Mouse (Mus musculus): ENCODE measurements around the gene Dnajc5.

The Dnajc5 gene

DNA sequence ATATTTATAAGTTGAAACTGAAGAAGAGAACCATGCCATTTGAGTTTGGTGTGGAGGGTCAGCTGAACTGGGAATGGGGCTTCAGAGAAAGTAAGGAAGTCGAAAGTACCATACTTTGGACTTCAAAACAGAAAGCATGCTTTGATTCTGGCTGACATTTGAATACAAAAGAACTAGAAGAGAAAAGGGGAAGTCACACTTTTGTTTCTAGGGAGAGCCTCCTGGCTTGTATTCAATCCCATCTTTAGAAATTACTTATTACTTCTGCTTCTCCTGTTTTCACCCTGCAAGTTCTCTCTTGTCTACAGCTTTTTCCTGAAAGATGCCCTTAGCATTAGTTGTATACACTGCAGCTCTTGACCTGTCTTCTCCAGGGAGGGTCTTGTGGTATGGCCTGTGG, 27.9 kb downstream of the Dnajc5 start:
- no peak for TF ChIP-seq GATA4 (IDR thresholded peaks at IDR 0.05; ENCODE audit: insufficient replicate concordance, low read length)

DNA sequence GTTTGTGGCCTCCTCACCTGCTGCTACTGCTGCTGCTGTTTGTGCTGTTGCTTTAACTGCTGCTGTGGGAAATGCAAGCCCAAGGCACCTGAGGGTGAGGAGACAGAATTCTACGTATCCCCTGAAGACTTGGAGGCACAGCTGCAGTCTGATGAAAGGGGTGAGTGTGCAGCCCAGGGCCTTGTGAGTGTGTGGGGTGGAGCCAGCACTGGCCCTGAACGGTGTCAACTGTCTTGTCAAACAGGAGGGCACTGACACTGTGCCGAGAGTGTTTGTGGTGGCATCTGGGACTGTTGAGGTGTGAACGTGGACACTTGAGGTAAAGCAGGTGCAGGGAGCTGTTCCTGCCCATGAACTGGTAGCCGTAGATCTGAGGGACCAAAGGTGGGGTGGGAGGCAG, 28.4 kb downstream of the Dnajc5 start:
- TF ChIP-seq GATA4 (IDR thresholded peaks at IDR 0.05; ENCODE audit: insufficient replicate concordance, low read length): no peak

DNA sequence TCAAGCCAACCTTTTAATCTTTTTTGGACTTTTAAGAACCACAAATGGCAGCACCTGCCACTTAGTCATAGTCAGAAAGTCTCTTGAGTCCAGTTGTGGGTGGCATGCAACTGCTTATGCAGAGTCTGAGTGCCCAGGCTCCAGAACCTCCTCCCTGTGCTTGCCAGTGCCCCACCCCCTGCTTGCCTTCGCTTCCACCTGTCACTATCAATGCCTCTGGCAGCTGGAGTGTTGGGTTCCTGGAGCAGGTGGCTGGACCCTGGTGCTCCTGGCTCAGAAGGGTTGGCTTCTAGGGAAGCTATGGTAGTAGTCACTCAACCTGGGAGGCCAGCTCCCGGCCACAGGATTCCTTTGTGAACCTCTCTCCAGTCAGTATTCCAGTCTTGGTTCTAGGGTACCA, 29.9 kb downstream of the Dnajc5 start:
- no peak for TF ChIP-seq GATA4 (IDR thresholded peaks at IDR 0.05; ENCODE audit: insufficient replicate concordance, low read length)

DNA sequence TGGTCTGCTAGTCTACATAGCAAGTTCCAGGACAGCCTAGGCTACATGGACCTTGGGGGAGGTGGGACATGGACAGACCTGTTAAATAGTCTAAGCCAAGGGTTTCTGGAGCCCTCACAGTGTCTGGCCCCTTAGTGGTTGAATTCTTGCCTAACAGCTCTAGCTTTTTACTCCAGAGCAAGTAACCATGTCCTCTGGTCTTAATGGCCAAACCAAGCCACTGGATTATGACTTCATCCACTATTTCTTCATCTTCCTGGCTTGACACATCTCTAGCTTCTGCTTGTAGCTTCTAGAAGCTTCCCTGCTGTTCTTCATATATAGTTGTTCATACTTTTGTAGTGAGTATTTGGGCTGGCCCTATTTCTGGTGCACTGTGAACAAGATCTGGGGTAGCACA, 33.5 kb downstream of the Dnajc5 start:
- no peak for TF ChIP-seq GATA4 (IDR thresholded peaks at IDR 0.05; ENCODE audit: insufficient replicate concordance, low read length)

DNA sequence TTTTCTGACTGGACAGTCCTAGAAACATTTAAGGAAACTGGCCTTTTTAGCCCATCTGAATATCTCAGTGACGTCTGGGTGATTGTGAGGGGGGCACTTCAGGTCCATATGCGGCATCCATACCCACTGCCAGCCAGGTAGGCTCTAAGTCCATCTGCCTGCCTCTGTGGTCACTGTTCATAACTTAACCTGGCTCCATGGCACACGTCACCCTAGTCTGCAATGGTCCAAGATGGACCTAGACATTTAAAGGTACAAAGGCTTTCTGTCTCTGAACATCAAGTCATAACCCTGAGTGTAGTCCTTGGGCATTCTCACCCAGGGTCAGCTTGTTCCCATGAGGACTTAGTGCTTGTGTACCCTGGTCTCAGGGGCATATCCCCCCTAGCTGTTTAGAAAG, 47.1 kb downstream of the Dnajc5 start:
- no peak for TF ChIP-seq GATA4 (IDR thresholded peaks at IDR 0.05; ENCODE audit: insufficient replicate concordance, low read length)

DNA sequence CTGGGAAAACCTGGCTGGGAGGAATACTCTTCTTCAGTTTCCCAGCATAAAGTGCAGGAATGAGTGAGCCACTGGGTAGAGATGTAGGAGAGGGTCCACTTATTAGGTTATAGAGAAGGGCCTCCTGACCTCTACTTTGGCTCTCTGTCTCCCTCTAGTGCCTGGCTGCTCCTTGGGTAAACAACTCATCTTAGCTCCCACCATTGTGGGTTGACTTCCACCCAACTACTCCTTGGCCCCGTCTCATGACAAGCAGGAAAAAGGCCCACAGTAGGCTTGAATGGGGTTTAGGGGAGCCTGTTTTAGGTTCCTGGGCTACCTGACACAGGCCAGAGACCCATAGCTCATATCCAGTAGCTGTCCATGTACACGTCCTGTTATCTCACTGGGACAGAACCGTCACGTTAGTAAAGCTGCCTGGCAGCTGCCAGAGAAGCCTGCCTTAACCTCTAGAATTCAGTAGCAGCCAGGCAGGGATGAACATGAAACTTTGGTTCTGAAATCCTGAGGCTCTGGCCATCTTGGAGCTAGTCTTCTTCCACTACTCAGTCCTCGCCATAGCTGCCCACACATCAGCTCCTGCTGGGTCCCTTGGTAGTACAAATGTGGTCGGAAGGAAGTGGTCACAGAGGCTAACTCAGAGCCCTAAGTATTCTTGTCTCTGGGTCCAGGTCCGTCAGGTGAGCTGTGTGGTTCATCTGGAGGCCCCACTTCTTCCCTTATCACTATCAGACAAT, 48.2 kb downstream of the Dnajc5 start:
- no peak for TF ChIP-seq GATA4 (IDR thresholded peaks at IDR 0.05; ENCODE audit: insufficient replicate concordance, low read length)

DNA sequence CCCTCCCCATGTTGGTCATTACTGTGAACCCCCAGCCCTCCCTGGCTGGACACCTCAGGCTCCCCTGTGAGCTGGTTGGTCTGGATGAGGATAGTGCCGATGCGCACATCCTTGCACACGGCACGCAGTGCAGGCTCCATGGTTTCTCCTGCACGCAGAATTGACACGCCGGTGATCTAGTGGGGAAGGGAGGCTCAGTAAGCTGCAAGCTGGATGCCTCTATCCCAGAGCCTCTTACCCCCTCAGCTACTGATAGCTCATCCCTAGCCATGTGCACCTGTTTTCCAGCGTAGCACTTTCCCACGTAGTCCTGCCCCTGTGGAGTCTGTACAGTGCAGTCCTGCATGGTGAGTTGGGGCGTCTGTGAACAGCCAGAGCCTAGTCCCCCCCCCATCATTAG, 49.6 kb downstream of the Dnajc5 start:
- no peak for TF ChIP-seq GATA4 (IDR thresholded peaks at IDR 0.05; ENCODE audit: insufficient replicate concordance, low read length)

DNA sequence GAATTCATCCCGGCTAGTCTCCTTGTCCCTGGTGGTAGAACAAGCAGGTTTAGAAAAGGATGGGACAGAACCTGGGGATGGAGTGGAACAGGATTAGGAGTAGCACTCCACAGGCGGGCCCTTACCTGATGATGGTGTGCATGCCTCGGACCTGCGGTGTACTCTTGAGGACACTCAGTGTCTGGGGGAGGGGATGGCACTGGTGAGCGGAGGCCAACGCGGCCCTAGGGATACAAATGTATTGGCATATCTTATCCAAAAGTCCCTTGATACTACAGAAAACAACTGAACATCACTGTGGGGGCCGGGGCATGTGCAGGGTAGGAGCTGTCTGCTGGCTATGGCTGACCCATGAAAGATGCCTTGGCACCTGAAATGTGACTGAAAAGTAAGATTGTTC, 50.1 kb downstream of the Dnajc5 start:
- no peak for TF ChIP-seq GATA4 (IDR thresholded peaks at IDR 0.05; ENCODE audit: insufficient replicate concordance, low read length)

DNA sequence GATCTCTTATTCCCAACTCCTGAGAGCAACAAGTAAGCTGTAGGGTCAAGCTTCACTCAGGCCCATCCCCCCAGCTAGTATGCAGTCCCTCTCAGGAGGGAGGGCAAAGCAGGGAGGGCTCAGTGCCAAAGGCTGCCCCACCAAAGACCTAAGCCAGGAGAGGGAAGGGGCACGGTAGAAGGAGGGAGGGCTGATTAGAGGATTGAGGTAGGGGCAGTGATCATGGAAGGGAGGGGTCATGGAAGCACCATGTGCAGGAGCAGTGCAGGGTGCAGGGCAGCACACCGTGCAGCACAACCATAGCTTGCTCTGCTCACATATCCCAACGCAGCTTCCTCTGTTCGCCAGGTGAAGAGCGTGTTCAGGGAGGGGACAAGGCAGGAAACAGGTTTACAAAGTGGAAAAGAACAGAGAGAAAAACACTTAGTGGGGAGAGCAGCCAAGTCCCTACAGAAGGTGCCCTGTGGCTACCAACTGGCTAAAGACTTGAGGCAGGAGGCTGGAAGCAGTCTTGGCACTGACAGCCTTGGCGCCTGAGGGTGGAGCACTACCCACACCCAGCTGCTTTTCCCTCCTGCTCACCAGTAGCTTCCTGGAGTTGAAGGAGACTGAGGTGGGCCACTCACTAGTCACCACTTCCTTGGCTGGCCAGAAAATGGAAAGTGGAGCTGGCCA, 50.8 kb downstream of the Dnajc5 start:
- no peak for TF ChIP-seq GATA4 (IDR thresholded peaks at IDR 0.05; ENCODE audit: insufficient replicate concordance, low read length)

DNA sequence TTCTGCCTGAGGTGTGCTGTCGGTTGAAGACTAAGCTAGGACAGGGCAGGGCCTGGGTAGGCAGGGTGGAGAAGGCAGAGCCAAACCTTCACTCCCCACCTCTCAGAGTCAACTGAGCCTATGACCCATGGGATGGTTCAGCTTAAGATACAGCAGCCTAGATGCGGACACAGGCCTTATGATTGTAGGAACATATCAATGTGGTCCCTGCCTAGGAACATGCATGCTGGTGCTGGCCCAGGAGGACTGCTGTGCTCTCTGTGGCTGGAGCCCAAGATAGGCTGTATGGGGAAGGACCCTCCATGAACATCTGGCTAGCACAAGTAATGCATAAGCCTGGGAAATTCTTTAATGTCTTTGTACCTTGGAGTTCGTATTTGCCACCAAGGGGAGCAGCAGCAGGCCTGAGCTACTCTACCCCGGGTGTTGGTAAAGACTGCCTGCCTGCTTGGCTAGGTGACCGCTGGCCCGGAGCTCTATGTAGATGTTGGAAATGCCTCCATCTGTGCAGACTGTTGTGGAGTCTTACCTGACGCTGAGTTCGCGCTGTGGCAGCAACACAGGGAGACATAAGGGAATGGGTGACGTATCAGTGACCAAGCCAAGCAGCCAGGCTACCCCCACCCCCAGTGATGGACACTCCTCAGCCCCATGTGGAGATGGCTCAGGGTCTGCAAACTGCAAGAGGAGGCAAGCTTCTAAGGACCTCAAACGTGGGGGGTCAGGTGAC, 51.8 kb downstream of the Dnajc5 start:
- TF ChIP-seq GATA4 (IDR thresholded peaks at IDR 0.05; ENCODE audit: insufficient replicate concordance, low read length): no peak

DNA sequence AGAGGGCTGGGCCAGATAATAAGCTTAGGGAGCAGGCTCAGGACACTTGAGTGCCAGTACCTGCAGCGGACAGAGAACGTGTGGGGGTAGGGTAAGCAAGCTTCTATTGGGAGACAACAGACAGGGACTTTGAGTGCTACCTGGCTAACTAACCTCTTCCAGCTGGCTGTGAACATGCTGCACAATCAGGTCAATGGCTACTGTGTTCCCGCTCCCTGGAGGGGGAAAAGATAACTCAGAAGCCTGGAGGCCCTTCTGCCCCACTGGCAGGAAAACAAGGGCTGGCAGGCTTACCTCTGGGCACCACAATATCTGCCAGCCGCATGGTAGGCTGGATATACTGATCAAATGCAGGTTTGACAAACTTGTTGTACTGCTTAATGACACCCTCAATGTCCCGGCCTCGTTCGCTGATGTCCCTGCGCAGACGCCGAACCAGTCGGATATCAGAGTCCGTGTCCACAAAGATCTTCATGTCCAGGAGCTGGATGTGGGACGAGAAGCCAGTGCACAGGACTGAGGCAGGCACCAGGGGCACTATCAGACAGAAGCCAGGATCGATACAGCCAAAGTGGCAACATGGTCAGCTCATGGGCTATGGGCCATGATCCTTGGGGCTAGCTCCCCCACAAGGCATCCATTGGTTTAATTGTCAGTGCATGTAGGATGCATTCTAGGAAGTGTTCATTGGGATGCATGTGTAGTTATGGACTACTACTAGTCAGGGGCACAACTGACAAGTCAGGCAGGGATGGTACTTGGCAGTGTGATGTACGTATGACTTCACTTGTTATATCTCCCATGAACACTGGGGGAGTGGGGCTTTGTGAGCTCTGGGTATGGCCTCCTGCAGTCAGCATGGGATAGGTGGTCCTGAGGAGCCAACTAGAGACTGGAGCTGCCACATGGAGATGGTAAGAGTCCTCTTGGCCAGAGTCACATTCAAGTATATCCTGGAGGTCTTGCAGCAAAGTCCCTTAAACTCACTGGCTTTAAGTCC, 52.9 kb downstream of the Dnajc5 start:
- no peak for TF ChIP-seq GATA4 (IDR thresholded peaks at IDR 0.05; ENCODE audit: insufficient replicate concordance, low read length)

DNA sequence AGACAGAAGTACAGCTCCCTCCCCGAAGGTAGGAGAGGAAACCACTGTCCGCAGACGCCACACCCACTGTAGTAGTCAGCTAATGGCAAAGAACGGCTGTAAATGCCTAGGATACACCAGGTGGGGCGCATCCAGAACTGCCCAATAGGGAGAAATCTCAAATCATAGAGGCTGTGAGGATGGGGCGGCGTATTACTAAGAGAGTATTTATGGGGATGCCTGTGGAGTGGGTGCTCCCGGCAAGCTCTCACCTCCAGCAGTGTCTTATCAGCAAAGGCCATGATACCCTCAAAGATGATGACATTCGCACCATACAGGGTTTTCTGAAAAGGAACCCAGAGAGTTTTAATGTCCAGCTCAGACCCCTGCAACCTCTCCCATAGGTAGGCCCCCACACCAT, 53.7 kb downstream of the Dnajc5 start:
- TF ChIP-seq GATA4 (IDR thresholded peaks at IDR 0.05; ENCODE audit: insufficient replicate concordance, low read length): no peak

DNA sequence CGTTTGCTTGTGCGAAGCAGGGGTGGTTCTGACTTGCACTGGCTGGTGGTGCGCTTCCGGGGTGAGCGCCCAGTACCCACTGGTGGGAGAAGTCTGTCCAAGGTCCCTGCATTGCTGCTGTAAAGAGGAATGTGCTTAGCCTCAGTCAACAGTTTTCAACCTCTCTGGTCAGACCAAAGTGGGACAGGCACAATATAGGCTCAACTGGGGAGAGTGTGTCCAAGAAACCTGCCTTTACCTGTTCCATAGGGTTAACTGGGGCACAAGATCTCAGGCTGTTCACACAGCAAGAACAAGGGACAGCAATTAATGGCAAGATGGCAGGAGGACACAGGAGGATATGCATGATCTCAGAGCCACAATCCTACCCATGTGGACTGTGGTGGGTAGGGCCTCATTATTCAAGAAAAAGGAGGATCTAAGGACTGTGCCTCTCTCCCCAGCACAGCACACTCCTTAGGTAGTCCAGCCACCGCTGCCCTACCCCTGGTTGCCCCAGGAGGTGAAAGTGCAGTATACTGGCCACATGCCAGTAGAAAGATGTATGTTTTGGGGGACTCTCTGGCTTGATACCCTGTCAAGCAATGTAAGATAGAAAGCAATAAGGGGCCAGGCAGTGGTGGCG, 54.7 kb downstream of the Dnajc5 start:
- no peak for TF ChIP-seq GATA4 (IDR thresholded peaks at IDR 0.05; ENCODE audit: insufficient replicate concordance, low read length)

DNA sequence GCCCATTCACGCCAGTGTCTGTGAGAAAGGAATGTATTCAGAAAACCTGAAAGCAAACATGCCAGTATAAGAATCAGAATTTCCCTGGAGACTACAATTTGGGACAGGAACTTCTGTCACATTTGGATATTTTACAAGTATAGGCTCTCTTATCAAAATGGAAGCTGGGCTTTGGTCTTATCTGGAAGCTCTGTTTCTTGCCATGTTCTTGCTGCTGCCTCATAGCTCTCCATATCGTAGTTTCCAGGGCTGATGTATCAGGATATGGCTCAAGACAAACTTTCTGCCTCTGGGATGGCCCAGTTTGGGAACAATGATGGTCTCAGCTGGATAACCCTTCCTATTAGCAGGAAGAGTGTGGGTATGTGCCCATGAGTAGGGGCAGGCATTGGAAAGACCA, 56.3 kb downstream of the Dnajc5 start:
- TF ChIP-seq GATA4 (IDR thresholded peaks at IDR 0.05; ENCODE audit: insufficient replicate concordance, low read length): no peak

DNA sequence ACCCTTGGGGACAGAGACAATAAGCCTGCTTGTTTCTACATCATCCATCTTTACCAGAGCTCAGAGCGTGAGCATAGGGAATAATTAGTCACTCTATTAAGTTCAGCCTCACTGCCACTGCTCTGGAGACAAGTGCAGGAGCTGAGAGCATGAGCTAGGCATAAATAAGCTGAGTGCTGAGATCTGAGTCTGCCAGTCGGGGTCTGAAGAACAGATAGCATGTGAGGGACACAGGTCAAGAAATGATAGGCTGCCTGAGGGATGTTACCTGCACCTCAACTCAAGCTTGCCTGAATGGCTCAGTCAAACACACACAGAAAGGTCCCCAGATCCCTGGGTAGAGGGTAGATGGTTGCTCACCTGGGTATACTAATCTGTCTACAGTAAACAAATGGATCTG, 56.8 kb downstream of the Dnajc5 start:
- no peak for TF ChIP-seq GATA4 (IDR thresholded peaks at IDR 0.05; ENCODE audit: insufficient replicate concordance, low read length)
